Mouse (Mus musculus) midbrain, embryonic 10.5 days (tissue): ENCODE data around the gene Odf3l1. TPM values are rescaled to one million over a fixed set of nuclear protein-coding genes. Genes with fewer than 3 reads are reported as not detected.
"Not testable (repeated sequence)": the region's sequence is repeated elsewhere in the genome, so short reads cannot be mapped to it uniquely, and the experiment has no call there.

ENCODE experiments used
- DNase-seq: peaks from one replicate; pipeline ENCODE4 v3.0.0-alpha.2; 2017; ENCODE audit warnings: low spot score
- H3K27ac ChIP-seq: fragments of 300-500 bp; sonication (generic); replicated peaks from 2 replicates; pipeline ENCODE4 v1.5.1; 2016; ENCODE audit warnings: mild to moderate bottlenecking
- H3K27me3 ChIP-seq: fragments of 300-500 bp; sonication (generic); 2 replicates; pipeline ENCODE4 v1.6.1; 2016; ENCODE audit warnings: low read depth, mild to moderate bottlenecking; ENCODE audit not compliant: poor library complexity, severe bottlenecking
- H3K36me3 ChIP-seq: fragments of 300-500 bp; sonication (generic); 2 replicates; pipeline ENCODE4 v1.6.1; 2016; ENCODE audit warnings: mild to moderate bottlenecking, moderate library complexity
- H3K4me1 ChIP-seq: fragments of 300-500 bp; sonication (generic); 2 replicates; pipeline ENCODE4 v1.6.1; 2016
- H3K4me3 ChIP-seq: fragments of 300-500 bp; sonication (generic); 2 replicates; pipeline ENCODE4 v1.5.1; 2016; ENCODE audit warnings: mild to moderate bottlenecking, moderate library complexity
- H3K9me3 ChIP-seq: fragments of 300-500 bp; sonication (generic); replicated peaks from 2 replicates; pipeline ENCODE4 v1.6.1; 2016; ENCODE audit warnings: mild to moderate bottlenecking
- WGBS: fragments of 180-500 bp; shearing (Covaris S2); methylation state at CpG from one replicate; pipeline ENCODE4 v1.1.7; 2016; 5-methylcytosine and 5-hydroxymethylcytosine counted together
- polyA plus RNA-seq: library from polyadenylated mRNA; unstranded; fragments of >200 nt; fragmentation: Nextera tagmentation; extraction: Ambion mirVana; gene quantifications from 2 replicates; pipeline ENCODE4 v1.2.1, GENCODE M21; 2016

Gene Odf3l1
- not detected in 2 replicates for polyA plus RNA-seq

DNA sequence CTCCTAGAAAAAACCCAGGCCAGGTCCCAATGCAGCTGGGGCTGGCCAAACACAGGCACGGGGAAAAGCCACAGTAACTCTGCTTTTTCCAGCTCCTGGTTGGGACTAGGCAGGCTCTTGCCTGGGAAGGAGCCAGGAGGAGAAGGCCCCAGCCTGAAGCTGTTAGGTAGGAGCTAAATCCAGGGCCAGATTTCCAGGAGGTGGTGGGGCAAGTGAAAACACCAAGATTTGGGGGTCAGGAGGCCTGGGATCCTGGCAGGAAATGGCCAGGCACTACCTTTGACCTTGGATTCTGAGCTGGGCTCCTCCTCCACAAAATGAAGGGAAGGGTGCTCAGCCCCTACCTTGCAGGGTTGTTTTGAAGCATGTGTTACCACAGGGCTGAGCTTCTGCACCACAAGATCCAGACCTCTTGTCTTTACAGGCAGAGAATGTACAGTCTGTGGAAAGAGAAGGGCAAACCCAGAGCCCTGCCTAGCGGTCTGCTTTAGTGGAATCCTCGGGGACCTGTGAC is at the start of gene Odf3l1:
Gene Odf3l1 (minus strand): TSS at position 464 of the 514 bp plus-strand sequence.
- H3K9me3 ChIP-seq: no peaks in the 10 kb centered on the region
- no peak for DNase-seq
- peaks cover 32% of the 10 kb centered on the region for H3K4me1 ChIP-seq
- peaks cover 58% of the 10 kb centered on the region for H3K27me3 ChIP-seq
- H3K36me3 ChIP-seq: no peaks in the 10 kb centered on the region
- 28% methylated on average over 3 of the region's 3 CpGs for WGBS
- peak within 1 kb of the TSS; percentile 50 for H3K4me3 ChIP-seq
- peak within 1 kb of the TSS; percentile 52; the same call in 1 of the 2 replicates for H3K27ac ChIP-seq

DNA sequence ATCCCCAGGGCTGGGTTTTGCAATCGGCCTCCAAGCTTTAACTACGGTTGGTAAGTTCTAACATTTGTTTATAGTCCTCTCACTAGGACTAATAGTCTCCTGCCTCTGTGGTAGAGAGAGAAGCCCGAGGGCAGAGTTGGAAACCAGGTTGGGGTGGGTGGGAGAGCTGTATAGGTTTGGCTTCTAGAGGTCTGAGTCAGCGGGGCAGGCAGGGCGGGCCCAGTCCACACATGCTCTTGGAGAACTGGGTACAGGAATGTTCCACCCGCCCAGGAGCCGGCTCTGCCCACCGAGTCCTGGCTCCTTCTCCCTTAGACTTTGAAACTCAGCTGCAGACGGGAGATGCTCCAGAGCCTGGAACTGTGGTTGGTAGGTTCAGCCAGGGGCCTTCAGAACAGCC is 49.5 kb upstream of the Odf3l1 start:
- 89% methylated on average over 9 of the region's 9 CpGs for WGBS
- Histone ChIP-seq H3K4me3 (no peak overlapping the region), H3K27ac (no peak overlapping the region), H3K36me3 (peaks cover 46% of the 10 kb centered on the region), H3K27me3 (no peaks in the 10 kb centered on the region), H3K4me1 (peaks cover 11% of the 10 kb centered on the region; the same call in 1 of the 2 replicates), H3K9me3 (no peaks in the 10 kb centered on the region)
- DNase-seq: no peak

DNA sequence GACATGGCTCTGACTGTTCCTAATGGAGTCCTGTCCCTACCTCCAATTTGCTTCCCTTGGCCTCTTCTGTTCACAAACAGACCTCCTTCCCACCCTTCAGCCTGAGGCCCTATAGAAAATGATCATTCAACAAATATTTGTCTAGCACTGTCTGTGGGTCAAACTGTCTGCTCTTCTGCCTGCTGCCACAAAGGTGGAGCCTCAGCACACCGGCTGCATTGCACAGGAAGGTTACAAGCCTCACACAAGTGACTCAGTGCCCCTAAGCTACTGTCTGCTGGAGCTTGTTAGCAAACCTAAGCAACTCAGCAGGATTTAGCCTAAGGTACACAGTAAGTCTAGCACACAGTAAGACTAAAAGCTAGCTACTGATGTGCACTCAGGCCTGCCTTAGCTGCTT is 46.5 kb upstream of the Odf3l1 start:
- H3K36me3 ChIP-seq: peaks cover 16% of the 10 kb centered on the region
- WGBS: 64% methylated on average over 1 of the region's 1 CpGs
- H3K27me3 ChIP-seq: no peaks in the 10 kb centered on the region
- no peak overlapping the region for H3K27ac ChIP-seq
- DNase-seq: no peak
- no peak overlapping the region for H3K4me3 ChIP-seq
- H3K4me1 ChIP-seq: peaks cover 11% of the 10 kb centered on the region; the same call in 1 of the 2 replicates
- H3K9me3 ChIP-seq: no peaks in the 10 kb centered on the region

DNA sequence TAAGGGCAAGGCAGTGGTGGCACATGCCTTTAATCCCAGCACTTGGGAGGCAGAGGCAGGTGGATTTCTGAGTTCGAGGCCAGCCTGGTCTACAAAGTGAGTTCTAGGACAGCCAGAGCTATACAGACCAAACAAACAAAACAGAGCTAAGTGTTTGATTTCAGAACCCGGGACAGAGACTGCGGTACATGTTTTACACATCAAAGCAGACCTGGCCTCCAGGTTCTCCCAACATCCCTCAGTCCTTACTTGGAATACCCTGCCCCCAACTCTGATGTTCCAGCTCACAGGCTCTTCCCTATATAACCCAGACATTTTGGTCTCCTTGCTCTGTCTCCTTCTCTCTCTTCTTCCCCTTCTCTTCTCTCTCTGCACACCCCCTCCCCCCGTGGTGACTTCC is 45.5 kb upstream of the Odf3l1 start:
- not testable (repeated sequence) for H3K36me3 ChIP-seq, DNase-seq, H3K4me3 ChIP-seq, H3K27ac ChIP-seq, H3K27me3 ChIP-seq, H3K9me3 ChIP-seq
- 58% methylated on average over 4 of the region's 4 CpGs for WGBS
- peaks cover 11% of the 10 kb centered on the region; the same call in 1 of the 2 replicates for H3K4me1 ChIP-seq

DNA sequence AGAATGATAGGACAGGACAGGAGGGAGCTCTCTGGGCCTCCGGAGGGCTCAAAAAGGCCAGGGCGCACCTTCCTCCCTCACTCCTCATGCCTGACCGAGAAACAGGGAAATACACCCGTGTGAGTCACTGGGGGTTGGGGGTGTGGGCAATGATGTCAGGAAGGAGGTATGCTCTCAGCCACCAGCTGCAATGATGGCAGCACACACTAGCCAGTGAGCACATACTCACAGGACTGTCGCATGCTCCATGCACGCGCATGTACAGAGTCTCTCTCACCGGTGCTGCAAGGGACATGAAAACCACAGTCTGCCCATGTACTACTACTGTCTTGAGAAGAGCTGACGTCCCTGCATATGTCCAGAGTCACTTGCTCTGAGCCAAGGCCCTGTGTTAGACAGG is 43.1 kb upstream of the Odf3l1 start:
- 87% methylated on average over 9 of the region's 9 CpGs for WGBS
- Histone ChIP-seq H3K27ac (no peak overlapping the region), H3K27me3 (no peaks in the 10 kb centered on the region), H3K4me1 (peaks cover 11% of the 10 kb centered on the region; the same call in 1 of the 2 replicates), H3K36me3 (no peaks in the 10 kb centered on the region), H3K9me3 (no peaks in the 10 kb centered on the region), H3K4me3 (no peak overlapping the region)
- DNase-seq: no peak

DNA sequence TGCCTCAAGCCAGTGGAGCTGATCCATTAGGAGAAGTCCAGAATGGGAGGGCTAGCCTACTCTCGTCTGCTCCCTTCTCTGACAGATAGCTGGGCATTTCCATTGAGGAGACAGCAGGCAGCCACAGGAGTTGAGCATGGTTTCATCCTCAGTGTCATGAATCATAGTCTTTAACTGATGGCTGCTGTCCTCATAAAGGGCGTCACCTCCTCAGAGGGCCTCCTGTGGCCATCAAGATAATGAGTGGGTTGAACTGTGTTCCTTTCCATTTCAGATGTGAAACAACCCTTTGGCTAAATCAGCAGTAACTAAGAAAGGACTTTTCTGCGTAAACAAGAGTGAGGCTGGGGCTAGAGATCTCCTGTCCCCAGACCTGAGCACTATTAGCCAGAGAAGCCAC is 39.2 kb upstream of the Odf3l1 start:
- Histone ChIP-seq H3K4me1 (0 out of 2 replicates have a peak, but pooled peaks cover 5% of the 10 kb centered on the region), H3K4me3 (no peak overlapping the region), H3K27ac (no peak overlapping the region), H3K36me3 (no peaks in the 10 kb centered on the region), H3K9me3 (no peaks in the 10 kb centered on the region), H3K27me3 (no peaks in the 10 kb centered on the region)
- 87% methylated on average over 3 of the region's 3 CpGs for WGBS
- no peak for DNase-seq

DNA sequence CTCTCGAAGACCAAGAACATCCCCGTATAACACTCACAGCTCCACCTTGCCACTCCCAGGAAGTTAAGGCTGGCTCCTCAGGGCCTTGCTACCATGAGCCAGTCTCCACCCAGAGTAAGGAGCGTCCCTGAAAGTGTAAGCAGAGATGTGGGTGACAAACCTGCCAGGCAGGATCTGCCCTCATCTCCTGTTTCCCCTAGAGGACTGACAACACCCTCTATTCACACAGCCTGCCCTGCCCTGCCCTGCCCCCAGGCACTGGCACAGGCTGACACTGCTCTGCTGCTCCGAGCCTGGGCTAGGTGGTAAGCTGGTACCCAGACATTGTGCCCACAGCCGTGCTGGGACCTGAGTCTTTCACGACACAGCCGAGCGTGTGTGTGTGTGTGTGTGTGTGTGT is 36.7 kb upstream of the Odf3l1 start:
- Histone ChIP-seq H3K4me3 (no peak overlapping the region), H3K9me3 (no peaks in the 10 kb centered on the region), H3K27ac (no peak overlapping the region), H3K36me3 (no peaks in the 10 kb centered on the region), H3K27me3 (no peaks in the 10 kb centered on the region), H3K4me1 (0 out of 2 replicates have a peak, but pooled peaks cover 5% of the 10 kb centered on the region)
- DNase-seq: no peak
- WGBS: 81% methylated on average over 8 of the region's 8 CpGs

DNA sequence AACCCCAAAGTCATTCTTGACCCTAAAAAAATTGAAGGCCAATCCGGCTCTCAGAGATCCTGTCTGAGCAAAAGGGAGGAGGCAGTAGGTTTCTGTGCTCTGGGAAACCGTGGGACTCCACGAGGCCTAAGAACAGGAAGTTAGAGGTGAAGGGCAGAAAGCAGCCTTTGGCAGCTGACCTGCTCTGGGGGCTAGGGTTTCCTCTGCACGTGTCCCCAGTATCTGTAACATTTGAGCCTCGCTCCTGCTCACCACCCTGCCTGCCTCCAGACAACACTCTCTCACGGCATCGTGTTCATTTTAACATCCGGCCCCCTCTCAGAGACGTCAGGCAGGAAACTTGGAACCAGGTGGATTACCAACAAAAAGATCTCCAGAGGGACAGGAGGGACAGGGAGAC is 36.1 kb upstream of the Odf3l1 start:
- 68% methylated on average over 9 of the region's 9 CpGs for WGBS
- no peak for DNase-seq
- Histone ChIP-seq H3K27ac (no peak overlapping the region), H3K27me3 (no peaks in the 10 kb centered on the region), H3K4me1 (0 out of 2 replicates have a peak, but pooled peaks cover 5% of the 10 kb centered on the region), H3K4me3 (no peak overlapping the region), H3K36me3 (no peaks in the 10 kb centered on the region), H3K9me3 (no peaks in the 10 kb centered on the region)

DNA sequence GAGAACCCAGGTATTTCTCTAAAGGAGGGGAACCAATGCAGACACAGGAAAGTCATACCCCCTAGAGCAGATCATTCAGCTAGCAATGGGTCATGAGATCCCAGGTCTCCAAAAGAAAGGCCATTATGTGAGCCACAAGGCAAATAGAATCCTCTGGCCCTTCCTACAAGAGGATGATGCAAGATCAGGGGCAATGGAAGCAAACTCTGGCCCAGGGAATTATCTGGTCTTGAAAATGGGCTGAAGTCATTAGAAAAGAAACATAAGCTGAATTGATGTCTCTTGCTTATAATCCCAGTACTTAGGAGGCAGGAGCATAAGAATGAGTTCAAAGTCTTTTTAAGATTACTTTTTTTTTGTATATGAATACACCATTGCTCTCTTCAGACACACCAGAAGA is 35.6 kb upstream of the Odf3l1 start:
- H3K36me3 ChIP-seq: no peaks in the 10 kb centered on the region
- no peak overlapping the region for H3K27ac ChIP-seq
- no peak for DNase-seq
- H3K4me3 ChIP-seq: no peak overlapping the region
- no peaks in the 10 kb centered on the region for H3K27me3 ChIP-seq
- H3K4me1 ChIP-seq: 0 out of 2 replicates have a peak, but pooled peaks cover 5% of the 10 kb centered on the region
- no peaks in the 10 kb centered on the region for H3K9me3 ChIP-seq

DNA sequence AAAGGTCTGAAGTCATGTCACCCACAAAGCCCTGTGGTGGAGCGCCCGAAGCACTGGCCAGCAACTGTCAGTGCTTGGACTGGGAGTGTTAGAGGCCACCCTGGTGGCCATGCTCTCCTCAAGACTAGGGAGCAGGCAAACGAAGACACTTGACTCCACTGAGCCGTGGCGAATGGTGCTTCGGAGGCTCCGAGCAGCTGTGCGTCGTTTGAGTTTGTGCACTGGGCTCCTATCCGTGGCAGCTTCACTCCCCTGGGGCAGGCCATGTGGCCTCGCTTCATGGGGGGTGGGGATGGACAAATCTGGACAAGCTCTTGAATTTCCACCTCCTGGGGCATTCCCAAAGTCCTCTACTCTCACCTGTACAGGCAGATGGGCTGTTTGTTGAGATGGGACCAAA is 34.9 kb upstream of the Odf3l1 start:
- Histone ChIP-seq H3K4me3 (no peak overlapping the region), H3K9me3 (no peaks in the 10 kb centered on the region), H3K4me1 (0 out of 2 replicates have a peak, but pooled peaks cover 5% of the 10 kb centered on the region), H3K27ac (0 out of 2 replicates have a peak overlapping the region, but pooled peaks have one; percentile 46), H3K27me3 (no peaks in the 10 kb centered on the region), H3K36me3 (no peaks in the 10 kb centered on the region)
- no peak for DNase-seq
- WGBS: 78% methylated on average over 11 of the region's 11 CpGs

DNA sequence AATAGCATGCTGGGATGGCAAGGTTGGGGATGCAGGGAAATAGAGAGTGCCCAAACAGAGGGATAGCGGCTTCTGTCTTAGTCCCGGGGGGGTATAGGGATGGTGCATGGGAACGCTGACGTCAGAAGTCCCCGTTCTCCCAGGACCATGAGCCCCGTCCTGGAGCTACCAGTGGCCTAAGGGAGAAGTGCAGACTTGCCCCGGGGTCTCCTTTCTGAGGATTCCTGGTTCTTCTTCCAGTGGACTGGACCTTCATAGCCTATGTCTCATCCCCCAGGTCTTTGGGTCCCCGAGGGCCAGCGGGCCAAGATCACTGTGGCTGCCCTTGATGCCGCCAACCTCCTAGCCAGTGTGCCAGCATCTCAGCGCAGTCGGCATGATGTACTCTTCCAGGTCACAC is 32.3 kb upstream of the Odf3l1 start:
- Histone ChIP-seq H3K4me3 (no peak overlapping the region), H3K27ac (no peak overlapping the region), H3K9me3 (no peaks in the 10 kb centered on the region), H3K4me1 (peaks cover 19% of the 10 kb centered on the region), H3K36me3 (no peaks in the 10 kb centered on the region), H3K27me3 (peaks cover 12% of the 10 kb centered on the region)
- DNase-seq: no peak
- WGBS: 90% methylated on average over 12 of the region's 12 CpGs

DNA sequence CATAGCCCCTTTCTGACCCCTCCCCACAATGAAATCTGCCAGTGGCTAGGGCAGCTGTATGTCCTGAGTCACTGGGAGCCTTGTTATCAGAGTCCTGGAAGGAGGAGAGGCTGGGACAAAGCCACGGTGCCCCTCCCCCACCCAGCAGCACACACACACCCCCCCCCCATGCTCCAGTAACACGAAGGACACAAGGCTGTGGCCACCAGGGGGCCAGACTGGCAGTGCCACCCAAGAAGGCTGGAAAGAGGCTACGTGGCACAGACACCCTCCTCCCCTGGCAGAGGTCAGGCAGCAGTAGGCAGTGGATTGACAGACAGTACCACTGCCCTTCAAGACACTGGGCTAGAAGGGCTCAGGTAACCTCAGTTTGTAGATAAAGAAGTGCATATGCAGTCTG is 29.5 kb upstream of the Odf3l1 start:
- WGBS: 24% methylated on average over 3 of the region's 3 CpGs
- DNase-seq: no peak
- Histone ChIP-seq H3K36me3 (no peaks in the 10 kb centered on the region), H3K9me3 (no peaks in the 10 kb centered on the region), H3K27me3 (peaks cover 26% of the 10 kb centered on the region), H3K4me1 (peaks cover 24% of the 10 kb centered on the region), H3K4me3 (no peak overlapping the region), H3K27ac (peak overlapping the region; percentile 74)

DNA sequence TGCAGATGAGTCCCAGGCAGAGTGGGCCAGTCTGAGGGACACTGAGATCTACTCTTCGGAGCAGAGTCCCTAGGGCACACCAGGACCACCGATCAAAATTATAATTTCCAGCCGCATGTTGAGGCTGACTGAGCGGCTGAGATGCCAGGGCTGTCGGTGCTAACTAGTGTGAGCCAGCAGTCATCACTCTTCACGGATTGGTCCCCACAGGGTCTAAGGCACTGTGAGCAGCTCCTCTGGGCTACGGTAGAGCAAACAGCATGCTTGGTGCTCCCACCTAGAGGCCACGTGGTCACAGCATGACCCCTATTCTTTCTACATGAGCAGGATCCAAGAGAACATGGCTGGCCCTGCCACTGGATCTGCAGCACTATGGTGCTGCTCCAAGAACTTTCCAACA is 28.8 kb upstream of the Odf3l1 start:
- WGBS: 67% methylated on average over 8 of the region's 8 CpGs
- Histone ChIP-seq H3K4me3 (no peak overlapping the region), H3K27me3 (peaks cover 26% of the 10 kb centered on the region), H3K27ac (peak overlapping the region; percentile 74), H3K36me3 (no peaks in the 10 kb centered on the region), H3K9me3 (no peaks in the 10 kb centered on the region), H3K4me1 (peaks cover 23% of the 10 kb centered on the region)
- DNase-seq: no peak

DNA sequence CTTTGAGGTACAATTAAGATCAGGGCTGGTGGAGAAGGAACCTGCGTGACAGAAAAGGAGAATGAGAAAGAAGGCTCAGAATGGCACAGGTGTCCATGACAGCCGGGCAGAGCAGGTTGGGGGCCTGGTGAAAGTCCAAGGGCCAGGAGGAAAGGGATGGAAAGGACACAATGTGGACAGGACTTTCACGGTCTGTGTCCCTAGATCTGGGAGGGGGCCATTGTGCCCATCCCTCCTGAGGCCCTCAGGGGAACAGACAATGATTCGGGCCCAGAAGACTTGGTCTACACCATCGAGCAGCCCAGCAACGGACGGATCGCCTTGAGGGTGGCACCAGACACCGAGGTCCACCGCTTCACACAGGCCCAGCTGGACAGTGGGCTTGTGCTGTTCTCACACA is 27.6 kb upstream of the Odf3l1 start:
- 83% methylated on average over 10 of the region's 10 CpGs for WGBS
- no peaks in the 10 kb centered on the region for H3K36me3 ChIP-seq

More for the DNA sequence above, 27.6 kb upstream of the Odf3l1 start:
- Histone ChIP-seq H3K27me3 (peaks cover 26% of the 10 kb centered on the region), H3K27ac (no peak overlapping the region), H3K4me3 (no peak overlapping the region), H3K4me1 (peaks cover 23% of the 10 kb centered on the region), H3K9me3 (no peaks in the 10 kb centered on the region)
- DNase-seq: no peak
